Mouse (Mus musculus) thymus, adult 18-20 months (tissue): ENCODE results near the gene Dnajb1.
"Not testable (repeated sequence)": the region's sequence is repeated elsewhere in the genome, so short reads cannot be mapped to it uniquely, and the experiment has no call there.

Experiments used
- DNase-seq, 2 experiments: peaks; one replicate each; pipeline ENCODE4 v3.0.0; 2022; ENCODE audit warnings: mixed read lengths in 2 of 2

Dnajb1 gene

DNA sequence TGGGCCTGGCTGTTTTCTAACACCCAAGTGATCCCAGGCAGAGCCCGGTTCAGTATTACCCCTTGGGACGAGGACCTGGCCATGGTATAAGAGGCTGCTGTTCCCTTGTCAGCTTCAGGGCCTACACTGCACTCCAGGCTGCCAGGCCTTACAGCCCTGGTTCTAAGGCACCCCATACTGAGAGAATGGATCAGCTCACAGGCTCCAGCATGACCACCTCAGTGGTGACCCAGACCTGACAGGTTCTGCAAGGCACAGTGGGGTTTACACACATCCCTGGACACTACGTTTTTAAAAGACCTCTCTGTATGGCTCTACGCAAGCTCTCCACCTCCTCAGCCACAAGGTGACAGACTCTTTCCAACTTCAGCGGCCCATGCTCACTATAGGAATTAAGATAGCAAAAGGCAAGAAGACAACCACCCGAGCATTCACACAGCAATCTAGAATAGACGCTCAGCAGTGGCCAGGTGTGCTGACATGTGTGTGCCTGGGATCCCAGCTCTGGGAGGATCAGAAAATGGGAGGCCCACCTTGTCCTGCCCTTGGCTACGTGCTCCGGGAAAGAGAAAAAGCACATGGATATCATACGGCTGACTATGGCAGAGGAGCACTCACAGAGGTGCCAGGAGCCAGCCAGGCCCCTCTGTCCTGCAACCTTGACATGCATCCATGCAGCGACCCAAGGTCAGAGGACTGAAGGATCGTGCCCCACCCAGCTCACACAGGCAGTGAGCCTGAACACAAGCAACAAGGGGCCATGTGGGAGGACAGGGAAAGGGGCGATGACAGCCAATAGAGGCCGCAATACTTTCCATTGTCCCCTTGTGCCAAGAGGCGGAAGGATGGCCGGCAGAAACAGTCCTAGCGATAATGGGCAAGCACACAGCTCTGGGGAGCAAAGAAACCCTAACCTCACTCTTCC, 29.6 kb upstream of the Dnajb1 start:
- peak in 1 of 2 experiments; percentile 1 for DNase-seq

DNA sequence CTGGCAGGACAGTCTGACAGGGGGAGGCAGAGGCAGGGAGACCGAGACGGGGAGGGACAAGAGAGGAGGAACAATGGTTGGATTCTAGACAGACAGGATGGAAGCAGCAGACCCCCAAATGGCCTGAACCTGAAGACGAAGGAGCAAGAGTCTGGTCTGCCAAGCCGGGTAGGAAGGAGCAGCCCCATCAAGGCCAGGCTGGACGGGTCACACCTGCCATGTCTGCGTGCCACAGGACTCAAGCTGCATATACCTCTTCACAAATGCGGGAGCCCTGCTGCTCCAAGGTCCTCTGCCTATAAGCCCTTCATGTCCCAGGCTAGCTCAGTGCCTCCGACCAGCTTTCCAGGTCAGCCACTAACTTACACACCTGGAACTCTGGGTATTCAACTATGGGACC, 28.3 kb upstream of the Dnajb1 start:
- no peak for DNase-seq

DNA sequence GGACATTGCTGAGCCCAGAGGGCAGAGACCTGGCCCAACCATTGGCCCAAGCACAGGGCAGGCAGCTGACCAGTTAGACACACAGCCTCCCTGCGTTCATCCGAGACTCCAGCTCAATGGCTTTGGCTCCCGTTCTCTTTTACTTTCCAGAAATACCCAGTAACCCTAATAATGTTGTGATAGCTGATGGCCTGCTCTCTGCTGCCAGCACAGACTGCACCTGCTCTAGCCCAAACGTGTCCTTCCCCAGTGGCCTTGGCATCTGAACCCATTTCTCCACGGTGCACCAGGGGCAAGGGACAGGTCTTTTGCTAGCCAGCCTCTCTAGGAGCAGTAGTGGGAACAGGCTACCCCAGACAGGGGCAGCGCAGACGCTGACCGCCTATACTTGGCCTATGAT, 27.2 kb upstream of the Dnajb1 start:
- DNase-seq: no peak

DNA sequence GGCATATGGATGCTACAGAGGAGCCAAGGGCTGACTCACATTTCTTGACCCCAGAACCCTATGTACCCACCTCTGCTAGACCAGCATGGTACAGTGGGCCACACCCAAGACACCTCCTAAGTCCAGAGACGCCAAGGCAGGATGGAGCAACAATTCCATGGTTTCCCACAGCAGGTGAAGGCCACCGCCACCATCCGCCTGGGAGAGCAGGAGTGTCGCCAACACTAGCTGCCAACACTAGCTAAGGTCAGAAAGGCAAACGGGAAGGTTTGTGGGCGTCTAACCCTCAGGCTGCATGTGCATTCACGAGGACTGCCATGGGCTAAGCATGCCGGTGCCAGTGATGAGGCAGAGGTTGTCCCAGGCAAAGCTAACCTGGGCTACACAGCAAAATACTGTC, 25.8 kb upstream of the Dnajb1 start:
- DNase-seq: no peak

DNA sequence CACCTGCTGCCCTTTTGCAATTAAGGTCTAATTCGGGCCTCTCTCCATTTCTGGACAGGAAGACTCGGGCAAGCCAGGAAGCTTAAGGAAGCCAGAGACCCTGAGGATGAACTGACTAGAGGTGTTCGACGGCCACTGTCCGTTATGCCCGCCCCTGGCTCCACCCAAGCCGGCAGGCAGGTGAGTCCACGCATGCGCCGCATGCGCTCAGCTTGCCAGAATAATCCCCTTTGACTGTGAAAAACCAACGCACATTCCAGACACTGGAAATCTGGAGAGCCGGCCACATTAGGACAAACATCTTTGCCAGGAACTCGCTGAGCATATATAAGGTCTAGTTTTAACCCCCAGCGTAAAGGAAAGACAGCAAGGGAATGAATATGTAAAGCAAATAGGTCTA, 24.8 kb upstream of the Dnajb1 start:
- no peak for DNase-seq

DNA sequence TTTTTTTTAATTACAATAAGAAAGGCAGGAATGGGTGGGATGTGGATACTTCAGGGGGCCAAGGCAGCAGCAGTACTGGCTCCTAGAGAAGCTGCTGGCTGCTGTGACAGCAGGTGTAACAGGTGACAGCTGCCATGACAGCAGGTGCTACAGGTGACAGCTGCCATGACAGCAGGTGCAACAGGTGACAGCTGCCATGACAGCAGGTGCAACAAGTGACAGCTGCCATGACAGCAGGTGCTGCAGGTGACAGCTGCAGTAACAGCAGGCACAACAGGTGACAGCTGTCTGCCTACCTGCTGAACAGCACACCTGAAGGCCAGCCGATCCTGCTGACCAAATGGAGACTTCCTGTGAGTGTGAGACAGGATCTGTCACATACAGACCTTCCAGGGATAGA, 23.2 kb upstream of the Dnajb1 start:
- DNase-seq: no peak

DNA sequence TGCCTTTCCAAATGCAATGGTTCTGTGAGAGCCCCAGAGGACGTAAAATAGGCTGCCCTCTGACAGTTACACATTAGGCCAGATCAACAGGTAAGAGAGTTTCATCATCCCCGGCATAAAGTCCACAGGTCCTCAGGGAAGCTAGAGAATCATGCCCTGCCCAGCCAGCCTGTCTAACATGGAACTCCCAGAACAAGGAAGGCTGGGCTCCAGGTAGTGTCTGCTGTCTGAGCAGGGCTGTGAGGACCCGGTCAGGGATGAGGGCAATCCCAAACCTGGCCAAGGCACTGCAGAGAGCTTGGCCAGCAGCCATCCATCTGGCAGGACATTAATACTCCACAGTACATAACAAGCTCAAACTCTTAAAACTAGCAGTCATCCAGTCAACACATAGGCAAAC, 22.7 kb upstream of the Dnajb1 start:
- DNase-seq: no peak

DNA sequence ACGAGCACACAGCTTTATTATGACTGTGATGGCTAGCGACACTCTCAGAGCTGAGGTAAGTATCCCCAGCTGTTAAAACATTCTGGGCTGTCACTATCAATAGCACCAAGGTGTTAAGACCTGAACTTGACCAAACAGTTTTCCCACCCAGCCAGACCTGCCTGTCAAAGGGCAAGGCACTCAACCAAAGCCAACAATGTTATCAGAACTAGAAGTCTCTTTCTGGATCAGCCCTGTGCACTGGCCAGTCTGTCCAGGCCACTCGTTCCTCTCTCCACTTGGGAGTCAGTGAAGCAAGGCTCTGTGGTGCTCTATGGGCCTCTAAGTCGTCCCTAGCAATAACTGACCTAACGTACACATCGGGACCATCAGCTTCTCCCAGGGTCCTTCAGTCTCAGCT, 20.3 kb upstream of the Dnajb1 start:
- DNase-seq: no peak

DNA sequence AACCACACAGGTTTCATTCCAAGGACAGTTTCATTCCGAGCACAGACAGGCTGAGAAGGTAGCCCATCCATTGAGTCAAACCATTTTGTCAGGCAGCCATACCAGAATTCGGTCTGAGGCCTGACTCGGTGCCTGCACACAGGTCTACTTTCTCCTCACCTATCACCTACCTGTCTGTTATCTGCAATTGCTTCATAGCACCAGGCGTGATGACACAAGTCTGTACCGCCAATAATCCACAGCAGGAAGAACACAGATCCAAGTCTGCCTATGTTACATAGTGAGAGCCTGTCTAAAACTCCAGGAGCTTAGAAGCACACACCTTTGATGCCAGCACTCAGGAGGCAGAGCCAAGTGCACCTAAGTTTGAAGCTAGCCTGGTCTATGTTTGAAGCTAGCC, 19.1 kb upstream of the Dnajb1 start:
- no peak for DNase-seq

DNA sequence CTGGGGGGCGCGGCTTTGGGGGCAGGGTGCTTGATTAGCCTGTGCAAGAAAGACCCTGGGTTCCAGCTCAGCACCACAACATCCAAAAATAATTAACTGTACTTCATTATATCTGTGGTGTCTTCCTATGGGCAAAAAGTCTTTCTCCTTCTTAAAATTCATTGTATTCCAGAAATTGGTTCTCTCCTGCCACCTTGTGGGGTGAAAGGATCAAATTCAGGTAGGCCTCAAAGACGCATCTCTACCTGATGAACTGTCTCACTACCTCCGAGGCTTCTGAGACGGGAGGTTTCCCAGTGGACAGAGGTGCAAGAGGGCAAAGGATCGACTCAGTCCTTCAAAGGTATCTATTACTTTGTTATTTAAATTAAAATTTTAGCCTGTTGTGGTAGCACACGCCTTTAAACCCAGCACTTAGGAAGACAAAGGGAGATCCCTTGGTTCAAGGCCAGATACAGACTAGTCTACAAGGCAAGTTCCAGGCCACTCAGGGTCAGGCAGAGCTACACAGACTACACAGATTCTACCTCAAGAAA, 17.4 kb upstream of the Dnajb1 start:
- DNase-seq: no peak

DNA sequence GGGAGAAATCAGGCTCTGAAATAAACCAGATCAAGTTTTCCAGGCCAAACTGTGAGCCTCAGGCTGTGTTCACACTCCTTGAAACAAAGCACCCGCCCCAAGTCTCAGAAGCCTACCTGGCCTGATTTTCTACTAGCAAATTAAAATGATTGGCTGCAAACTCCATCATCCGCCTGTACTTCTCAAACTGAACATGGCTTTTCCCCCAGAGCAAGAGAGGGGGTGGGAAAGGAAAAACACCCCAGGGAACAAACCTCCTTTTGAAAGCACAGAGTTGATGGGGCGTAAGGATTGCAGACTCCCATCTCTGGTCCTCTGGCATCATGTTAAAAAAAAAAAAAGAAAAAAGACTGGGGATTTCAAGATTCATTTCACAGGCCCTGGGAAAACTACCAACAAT, 15.3 kb upstream of the Dnajb1 start:
- no peak for DNase-seq

DNA sequence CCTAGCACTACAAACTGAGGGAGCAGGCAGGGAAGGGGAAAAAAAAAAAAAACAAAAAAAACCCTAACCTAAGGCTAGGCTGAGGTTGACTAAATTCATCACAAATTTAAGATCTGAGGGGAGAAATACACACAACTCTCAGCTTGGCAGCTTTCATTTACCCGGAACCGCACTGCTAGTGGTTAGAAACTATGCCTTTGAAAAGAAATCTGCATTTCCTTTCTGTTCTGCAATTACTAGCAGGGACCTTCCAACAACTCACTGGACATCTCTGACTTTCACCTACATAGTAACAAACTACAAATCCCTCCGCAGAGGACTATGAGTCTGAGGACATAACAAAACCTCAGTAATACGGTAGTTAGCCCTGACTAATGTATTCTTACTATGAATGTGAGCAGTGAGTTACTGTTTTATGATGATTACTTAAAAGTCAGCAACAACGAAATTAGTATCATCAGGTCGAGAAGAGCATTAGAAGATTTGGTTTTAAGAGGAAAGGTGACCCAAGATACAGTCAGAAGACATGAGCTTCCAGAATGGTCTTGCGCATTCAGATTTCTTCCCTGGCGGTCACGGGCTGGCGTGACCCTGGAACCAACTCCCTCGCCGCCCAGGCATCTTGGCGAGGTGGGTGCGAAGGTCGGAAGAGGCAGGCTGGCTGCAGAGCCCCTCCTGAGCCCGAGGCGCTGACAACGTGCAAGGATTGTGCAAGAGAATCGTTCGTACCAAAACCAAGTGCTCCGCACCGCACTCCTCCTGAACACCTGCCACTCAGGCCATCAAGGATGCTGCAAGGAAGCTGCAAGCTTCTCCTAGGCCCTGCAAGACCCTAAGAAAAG, 14.4 kb upstream of the Dnajb1 start:
- no peak for DNase-seq

DNA sequence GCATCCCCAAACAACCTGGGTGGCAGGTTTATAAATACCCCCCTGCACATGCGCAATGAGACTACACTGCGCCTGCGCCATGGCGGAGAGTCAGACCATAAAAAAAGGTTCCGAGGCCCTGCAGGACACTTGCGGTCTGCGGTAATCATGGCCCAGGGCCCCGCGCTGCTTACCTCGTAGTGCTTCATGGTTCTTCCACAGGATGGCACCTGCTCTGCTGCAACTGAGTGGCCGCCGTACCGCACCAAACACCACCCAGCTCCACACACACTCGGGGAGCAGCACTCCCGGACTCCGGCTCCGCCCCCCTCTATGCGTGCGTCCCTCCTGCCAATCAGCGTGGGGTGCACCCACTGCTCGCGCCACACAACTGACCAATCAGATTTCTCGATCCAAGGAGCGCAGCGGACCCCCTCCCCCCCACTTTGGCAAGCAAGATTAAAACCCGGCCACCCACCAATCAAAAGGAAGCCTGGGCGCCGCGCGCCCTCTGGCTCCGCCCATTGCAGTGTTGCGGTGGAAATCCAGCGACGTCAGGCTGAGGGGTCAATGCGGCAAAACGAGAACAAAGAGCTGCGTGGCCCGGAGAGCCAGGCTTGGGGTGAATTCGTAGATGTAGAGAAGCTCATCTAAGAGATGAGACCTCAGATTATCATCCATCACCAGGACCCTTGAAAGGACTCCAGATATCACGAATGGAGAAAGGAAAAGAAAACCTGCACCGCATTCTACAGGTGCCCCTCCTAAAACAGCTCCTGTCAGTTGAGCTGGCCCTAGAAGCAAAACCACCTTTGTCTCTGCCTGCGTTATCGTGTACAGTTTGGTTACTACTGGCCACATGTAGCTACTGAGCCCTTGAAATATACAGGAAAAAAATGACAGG, 13.6 kb upstream of the Dnajb1 start:
- peak; percentile 97 for DNase-seq

DNA sequence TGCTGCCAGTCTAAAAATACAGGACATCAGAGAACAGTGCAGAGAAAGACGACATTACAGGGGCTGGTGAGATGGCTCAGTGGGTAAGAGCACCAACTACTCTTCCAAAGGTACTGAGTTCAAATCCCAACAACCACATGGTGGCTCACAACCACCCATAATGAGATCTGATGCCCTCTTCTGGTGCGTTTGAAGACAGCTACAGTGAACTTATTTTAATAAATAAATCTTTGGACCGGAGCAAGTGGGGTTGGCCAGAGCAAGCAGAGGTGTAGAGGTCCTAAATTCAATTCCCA, 13.0 kb upstream of the Dnajb1 start:
- not testable (repeated sequence) for DNase-seq

DNA sequence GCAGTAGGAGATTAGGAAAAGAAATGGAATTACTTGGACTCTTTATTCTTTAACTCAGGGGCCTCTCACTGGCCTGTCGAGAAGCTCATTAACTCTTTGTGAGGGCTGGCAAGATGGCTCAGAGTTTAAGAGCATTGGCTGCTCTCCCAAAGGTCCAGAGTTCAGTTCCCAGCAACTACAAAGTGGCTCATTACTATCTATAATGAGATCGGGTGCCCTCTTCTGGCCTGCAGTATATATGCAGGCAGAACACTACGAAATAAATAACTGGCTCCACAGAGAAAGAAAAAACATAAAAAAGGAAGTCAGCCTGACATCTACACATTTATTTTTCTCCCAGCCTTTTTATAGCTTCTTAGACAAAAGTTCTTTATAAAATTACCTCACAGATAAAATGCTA, 11.6 kb upstream of the Dnajb1 start:
- DNase-seq: no peak

DNA sequence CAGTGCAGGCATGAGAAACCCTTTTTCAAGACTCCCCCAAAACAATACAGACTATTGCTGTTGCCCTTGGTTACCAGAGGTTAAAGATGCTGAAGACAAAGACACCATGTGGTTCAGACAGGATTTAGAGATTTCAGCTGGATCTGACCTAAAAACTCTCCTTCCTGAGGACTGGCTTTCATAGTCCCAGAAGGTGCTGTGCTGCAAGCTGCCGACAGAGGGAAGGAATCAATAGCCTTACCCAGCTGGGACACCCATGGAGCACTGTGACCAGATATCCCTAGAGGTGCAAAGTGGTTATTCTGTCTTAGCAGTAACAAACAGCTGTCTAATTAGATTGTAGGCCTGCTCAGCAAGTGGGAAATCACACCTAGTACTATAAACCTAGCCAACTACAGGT, 9.8 kb upstream of the Dnajb1 start:
- DNase-seq: no peak

DNA sequence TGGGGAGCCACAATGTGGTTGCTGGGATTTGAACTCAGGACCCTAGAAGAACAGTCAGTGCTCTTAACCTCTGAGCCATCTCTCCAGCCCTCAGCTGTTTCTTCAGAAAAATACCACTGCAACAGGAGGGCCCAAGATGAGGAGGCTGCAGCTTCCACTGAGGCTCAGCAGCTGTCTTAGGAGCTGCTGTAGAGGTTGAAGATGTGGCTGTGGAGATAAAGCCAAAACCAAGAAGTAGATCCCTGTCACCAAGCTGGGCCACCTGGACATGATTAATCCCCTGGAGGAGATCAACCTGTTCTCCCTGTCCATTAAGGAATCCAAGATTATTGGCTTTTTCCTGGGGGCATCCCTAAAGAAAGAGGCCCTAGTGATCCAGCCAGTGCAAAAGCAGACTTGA, 8.2 kb upstream of the Dnajb1 start:
- DNase-seq: no peak

DNA sequence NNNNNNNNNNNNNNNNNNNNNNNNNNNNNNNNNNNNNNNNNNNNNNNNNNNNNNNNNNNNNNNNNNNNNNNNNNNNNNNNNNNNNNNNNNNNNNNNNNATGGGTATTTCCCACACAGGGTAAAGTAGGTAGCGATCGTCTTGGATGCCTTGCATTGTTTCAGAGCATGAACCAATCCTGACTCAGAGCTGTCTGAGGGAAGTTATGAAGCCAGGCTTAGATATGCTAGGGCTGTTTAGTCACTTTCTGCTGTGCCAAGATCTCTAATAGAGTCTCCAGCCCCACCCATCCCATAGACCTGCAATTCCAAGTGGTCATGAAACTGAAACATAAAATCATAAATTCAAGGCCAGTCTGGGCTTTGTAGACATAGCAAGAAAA, 5.4 kb upstream of the Dnajb1 start:
- no peak for DNase-seq

DNA sequence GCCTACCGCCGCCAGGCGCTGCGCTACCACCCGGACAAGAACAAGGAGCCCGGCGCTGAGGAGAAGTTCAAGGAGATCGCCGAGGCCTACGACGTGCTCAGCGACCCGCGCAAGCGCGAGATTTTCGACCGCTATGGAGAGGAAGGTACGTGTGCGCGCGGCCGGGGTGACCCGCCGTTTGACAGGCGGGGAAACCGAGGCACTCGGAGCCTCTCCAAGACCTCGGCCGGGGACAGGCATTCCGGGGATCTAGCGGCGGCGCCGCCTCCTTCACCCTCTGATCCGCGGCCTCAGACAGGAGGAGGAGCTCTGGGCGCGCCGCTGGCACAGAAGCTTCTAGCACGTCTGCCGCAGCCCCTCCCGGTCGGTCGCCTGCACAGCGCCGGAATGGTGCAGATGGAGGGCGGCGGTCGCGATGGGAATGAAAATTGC, 421 bp downstream of the Dnajb1 start:
- DNase-seq: peak; percentile 83 to 84

DNA sequence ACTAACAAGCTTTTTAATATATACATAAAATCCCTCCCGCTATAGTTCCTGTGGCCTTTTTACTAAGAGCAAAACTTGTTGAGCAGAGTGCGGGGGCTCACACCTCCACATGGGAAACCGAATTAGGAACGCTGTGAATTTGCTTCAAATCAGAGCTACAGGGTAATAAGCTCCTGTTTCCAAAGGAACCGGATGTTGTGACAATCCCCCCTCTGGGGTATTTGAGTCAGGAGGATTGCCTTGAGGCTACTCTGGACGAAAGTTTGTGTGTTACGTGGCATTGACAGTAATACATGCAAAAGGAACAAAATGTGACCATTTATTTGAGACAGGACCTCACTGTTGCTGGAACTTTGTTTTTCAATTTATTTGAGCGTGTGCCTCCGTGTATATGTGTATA, 1.1 kb downstream of the Dnajb1 start:
- no peak for DNase-seq

DNA sequence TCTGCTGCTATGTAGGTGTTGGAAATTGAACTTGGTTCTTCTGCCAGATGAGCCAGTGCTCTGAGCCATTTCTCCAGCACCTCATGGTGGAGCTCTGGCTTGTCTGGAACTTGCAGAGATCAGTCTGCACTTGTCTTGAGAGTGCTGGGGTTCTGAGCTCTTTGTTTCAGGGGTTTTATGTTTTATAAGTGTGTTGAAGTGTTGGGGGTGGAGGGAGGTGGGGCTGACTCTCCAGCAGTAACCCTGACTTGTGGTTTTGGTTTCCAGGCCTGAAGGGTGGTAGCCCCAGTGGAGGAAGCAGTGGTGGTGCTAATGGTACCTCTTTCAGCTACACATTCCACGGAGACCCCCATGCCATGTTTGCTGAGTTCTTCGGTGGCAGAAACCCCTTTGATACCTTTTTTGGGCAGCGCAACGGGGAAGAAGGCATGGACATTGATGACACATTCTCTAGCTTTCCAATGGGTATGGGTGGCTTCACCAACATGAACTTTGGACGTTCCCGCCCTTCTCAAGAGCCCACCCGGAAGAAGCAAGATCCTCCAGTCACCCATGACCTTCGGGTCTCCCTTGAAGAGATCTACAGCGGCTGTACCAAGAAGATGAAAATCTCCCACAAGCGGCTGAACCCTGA, 1.7 kb downstream of the Dnajb1 start:
- no peak for DNase-seq

DNA sequence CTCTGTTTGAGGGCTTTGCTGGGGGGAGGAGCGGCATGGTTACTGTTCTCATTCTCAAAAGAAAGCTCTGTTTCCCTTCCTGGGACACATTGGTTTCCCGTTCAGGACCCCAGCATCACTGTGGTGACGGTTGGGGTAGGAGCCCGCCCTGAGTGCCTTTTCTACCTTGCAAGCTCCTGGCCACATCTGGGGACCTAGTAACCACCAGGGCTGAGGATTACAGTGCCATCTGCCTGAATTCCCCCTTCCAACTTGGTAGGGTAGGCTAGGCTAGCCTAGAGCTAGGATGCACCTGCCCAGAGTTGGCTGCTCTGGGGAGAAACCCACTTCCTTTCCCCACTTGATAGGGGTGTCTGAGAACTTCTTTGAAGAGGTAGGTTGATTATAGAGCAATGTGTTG, 3.9 kb downstream of the Dnajb1 start:
- DNase-seq: peak; percentile 69 to 82

DNA sequence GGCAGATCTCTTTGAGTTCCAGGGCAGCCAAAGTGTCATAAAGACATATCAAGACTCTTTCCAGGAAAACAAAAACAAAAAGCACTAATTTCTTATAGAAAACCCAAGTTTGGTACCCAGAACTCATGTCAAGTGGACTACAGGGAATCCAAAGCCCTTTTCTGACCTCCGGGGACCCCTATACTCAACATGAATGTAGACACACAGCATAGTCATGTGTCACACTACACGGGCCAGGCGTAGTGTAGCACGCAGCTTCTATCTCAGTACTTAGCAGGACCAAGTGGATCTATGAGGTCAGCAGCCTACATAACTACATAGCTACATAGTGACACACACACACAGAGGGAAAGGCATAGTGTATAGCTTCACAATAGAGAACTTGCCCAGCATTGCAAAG, 5.7 kb downstream of the Dnajb1 start:
- DNase-seq: no peak
